Mouse (Mus musculus): ENCODE measurements at regions not wholly inside any gene's neighbourhood (a gene's known extent, or its start where the extent isn't known, plus 50 kb on each side); places are given as distances from the start of the nearest gene placed in this dataset.

DNA sequence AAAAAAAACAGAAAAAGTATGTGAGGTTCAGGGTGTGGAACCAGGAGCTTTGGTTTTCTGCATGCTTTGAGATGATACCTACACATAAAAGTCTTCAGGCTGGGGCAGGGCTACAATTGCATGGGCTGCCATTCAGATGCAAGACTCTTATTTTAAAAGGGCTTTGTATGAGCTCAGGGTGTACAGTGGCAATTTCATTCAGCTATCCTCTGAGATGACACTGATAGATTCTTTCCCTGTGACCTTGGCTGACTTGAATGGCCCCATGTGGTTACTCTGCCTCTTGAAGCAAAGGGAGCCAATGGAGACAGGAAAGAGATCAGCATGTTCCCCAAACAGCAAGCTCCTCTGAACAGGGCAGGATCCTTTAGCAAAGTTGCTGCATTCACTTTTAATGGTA is 177.1 kb downstream of the Cmpk2 start:
- no peak for DNase-seq (ENCODE audit: low read depth, low spot score)

- no peak for DNase-seq (ENCODE audit: low read depth, low spot score)
Observed at GRCm38 (mm10) chr12:26635665-26636241, 166.7 kb downstream of the Cmpk2 start.

DNA sequence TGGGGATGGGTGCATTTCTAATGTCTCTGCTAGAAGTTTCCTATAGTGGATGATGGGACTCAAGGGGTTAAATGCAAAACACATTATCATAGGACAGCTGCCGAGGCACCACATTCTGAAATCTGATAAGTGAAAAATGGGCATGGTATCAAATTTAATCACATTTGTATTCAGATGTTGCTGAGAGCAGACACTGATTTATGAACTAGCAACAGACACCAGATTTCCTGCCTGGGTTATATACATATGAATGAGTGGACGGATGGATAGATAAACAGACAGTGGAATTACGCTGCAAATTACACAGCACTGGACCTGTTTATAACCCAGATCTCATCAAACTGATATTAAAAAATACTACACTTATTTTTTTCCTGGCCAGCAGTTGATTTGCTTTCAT is 166.2 kb downstream of the Cmpk2 start:
- no peak for DNase-seq (ENCODE audit: low read depth, low spot score)

DNA sequence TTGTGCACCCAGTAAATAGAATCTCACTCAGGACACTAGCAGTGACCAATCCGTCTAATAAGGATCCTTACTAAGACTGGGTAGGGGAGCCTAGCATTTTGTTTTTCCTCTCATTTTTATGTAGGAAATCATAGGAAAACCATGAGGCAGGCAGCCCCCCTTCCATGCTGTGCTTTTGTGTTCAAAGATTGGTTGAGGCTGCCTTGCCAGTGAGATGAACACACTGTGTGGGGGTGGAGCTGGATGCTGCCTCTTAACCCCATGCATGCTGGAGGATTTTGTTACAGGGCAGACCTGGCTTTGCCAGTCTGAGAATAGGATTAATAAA is 162.8 kb downstream of the Cmpk2 start:
- no peak for DNase-seq (ENCODE audit: low read depth, low spot score)

- no peak for DNase-seq (ENCODE audit: low read depth, low spot score)
Observed at GRCm38 (mm10) chr12:26631111-26631794, 162.2 kb downstream of the Cmpk2 start.

- no peak for DNase-seq (ENCODE audit: low read depth, low spot score)
Observed at GRCm38 (mm10) chr12:26621135-26621932, 152.3 kb downstream of the Cmpk2 start.

GRCm38 (mm10) chr12:26620501-26621134 is 151.6 kb downstream of the Cmpk2 start:
- no peak for DNase-seq (ENCODE audit: low read depth, low spot score)

DNA sequence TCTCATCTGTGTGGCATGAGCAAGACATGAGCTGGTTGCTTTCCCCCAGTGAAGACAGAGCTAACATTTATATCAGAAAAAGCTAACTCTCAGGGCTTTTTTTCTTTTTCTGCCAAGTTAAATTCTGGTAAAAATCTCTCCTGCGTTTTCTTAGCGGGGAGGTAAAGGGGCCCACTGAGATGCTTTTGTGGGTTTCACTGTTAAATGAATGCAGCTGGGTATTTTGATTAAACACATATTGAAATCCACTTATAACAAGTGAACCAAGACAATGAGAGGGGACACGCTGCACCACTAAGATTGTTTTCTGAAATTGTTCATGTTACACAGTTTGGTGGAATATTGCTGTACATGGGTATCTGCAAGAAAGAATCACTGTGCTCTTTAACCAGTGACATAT is 149.0 kb downstream of the Cmpk2 start:
- DNase-seq (ENCODE audit: low read depth, low spot score): no peak

- DNase-seq (ENCODE audit: low read depth, low spot score): no peak
Observed at GRCm38 (mm10) chr12:26613086-26613705, 144.2 kb downstream of the Cmpk2 start.

GRCm38 (mm10) chr12:26610079-26610478 is 141.1 kb downstream of the Cmpk2 start:
- no peak for DNase-seq (ENCODE audit: low read depth, low spot score)

DNA sequence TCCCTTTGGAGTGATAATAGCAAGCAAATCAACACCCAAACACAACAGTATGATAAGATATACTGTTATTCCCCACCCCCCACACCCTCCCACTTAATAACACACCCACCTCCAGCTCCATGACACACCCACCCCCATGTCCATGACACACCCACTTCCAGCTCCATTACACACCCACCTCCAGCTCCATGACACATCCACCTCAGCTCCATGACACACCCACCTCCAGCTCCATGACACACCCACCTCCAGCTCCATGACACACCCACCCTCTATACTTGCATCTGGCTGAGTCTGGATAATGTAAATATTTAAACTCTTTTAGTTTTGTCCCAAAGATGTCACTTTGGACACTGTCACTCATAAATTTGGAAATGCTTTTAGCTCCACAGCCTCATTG is 129.5 kb downstream of the Cmpk2 start:
- no peak for DNase-seq (ENCODE audit: low read depth, low spot score)

- DNase-seq (ENCODE audit: low read depth, low spot score): no peak
Observed at GRCm38 (mm10) chr12:26592125-26592524, 123.1 kb downstream of the Cmpk2 start.

- DNase-seq (ENCODE audit: low read depth, low spot score): no peak
Observed at GRCm38 (mm10) chr12:26589091-26589490, 120.1 kb downstream of the Cmpk2 start.

GRCm38 (mm10) chr12:26577438-26577837 is 108.4 kb downstream of the Cmpk2 start:
- no peak for DNase-seq (ENCODE audit: low read depth, low spot score)

- no peak for DNase-seq (ENCODE audit: low read depth, low spot score)
Observed at GRCm38 (mm10) chr12:26571602-26572001, 102.6 kb downstream of the Cmpk2 start.

DNA sequence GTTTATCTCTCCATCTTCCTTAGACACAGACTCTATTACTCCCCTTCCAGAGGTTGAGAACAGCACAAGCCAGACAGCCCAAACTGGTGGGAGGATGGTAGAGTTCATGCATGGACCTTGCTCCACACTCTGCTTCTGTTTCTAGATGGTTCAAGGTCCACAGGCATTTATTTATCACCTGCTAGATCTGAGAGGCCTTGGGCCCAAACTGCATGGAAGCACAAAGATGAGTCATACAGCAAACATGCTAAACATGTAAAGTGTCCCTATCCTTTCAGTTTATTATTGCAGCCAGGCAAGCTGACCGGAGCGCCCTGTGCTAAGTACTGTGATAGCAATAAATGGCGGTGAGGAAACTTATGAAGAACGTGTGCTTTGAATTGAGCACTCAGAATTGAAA is 98.4 kb downstream of the Cmpk2 start:
- DNase-seq (ENCODE audit: low read depth, low spot score): no peak

DNA sequence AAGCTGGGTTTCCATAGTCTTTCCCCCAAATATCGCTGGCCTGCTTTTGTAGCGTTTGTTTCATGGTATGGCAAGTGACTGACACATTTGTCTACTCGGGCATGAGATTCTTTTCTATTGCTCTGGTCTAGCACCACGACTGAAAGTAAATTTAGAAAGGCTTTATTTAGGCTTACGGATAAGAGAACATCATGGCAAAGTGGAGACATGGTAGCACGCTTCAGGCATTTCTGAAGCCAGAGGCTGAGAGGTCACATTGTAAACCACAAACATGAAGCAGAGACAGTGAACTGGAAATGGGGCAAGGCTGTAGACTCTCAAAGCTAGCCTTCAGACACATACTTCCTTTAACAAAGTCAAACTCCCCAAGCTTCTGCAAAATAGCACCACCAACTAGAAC is 93.9 kb downstream of the Cmpk2 start:
- DNase-seq (ENCODE audit: low read depth, low spot score): no peak

- no peak for DNase-seq (ENCODE audit: low read depth, low spot score)
Observed at GRCm38 (mm10) chr12:26559560-26559959, 90.6 kb downstream of the Cmpk2 start.

- no peak for DNase-seq (ENCODE audit: low read depth, low spot score)
Observed at GRCm38 (mm10) chr12:26557411-26557810, 88.4 kb downstream of the Cmpk2 start.

- DNase-seq (ENCODE audit: low read depth, low spot score): no peak
Observed at GRCm38 (mm10) chr12:26551168-26551926, 82.3 kb downstream of the Cmpk2 start.

DNA sequence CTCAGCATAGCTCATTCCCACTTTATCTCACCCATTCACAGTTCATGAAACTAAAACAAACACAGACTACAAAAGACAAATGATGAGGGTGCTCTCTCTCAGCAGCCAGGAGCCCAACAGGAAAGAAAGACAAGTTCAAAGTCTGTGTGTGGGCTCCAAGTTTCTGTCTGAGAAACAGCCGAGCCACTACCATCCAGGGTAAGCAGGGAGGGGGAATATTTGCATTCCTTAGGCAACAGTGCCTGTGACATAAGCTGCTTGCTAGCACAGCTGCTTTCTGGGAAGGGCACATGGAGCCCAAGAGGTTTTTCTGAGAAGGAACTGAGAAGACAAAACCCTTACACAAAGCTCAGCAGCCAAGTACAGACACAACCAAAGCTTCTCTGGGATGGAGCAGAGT is 78.5 kb downstream of the Cmpk2 start:
- DNase-seq (ENCODE audit: low read depth, low spot score): no peak

Data from CD4-positive, CD25-positive, alpha-beta regulatory T cell, adult 2 months (primary cell).